Mouse (Mus musculus) urinary bladder, postnatal 25 days (tissue): ENCODE results near the gene Prdx3.
"Not testable (repeated sequence)": the region's sequence is repeated elsewhere in the genome, so short reads cannot be mapped to it uniquely, and the experiment has no call there.

Experiments
- DNase-seq: peaks from one replicate; pipeline ENCODE4 v3.0.0; 2022; ENCODE audit warnings: low spot score

Gene Prdx3

GRCm38 (mm10) chr19:60866169-60866568, 8.2 kb downstream of the Prdx3 start:
- DNase-seq = not testable (repeated sequence)

- DNase-seq = peak; percentile 70
Observed at GRCm38 (mm10) chr19:60860868-60861700, 13.3 kb downstream of the Prdx3 start, which contains the start of gene Sfxn4. Gene Sfxn4, minus strand, starts transcription at chr19:60861479.

DNA sequence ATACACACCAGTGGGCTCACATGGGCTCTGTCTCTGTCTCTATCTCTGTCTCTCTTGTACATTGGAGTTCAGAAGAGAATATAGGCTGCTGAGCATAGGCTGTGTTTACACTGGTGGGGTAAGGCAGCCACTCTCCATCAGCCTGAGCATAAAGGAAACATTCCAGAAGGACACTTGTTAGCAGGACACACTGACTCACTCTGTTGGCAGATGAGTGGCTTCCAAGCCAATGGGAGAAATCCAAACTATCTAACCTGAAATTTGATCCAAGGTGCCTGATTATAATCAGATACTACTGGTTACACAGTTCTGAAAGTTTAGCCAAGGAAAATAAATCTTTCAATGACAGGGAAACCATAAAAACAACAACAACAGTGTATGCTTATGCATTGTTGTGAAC, 28.6 kb downstream of the Prdx3 start:
- no peak for DNase-seq

GRCm38 (mm10) chr19:60843324-60843723, 31.0 kb downstream of the Prdx3 start:
- no peak for DNase-seq

GRCm38 (mm10) chr19:60837747-60838146, 36.6 kb downstream of the Prdx3 start:
- DNase-seq = peak; percentile 75

DNA sequence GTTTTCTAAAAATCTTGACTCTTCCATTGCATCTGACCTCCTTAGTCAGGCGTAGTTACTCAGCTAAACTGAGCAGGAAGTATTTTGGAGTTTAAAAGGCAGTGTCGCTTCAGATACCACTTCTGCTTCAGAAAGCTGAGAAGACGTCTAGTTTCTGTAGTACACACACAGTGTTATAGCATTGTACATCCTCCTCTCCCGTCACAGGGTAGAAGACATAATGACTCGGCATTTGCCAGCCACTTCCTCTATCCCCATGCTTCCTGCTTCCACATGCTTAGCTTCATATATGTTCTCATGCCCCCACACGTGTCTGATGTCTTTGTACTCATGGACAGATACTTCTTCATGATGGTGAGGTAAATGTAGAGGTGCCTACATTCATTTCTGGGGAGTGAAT, 55.7 kb downstream of the Prdx3 start:
- no peak for DNase-seq
